8 mouse cellular contexts compared by ENCODE assay signal in the genomic region with DNA sequence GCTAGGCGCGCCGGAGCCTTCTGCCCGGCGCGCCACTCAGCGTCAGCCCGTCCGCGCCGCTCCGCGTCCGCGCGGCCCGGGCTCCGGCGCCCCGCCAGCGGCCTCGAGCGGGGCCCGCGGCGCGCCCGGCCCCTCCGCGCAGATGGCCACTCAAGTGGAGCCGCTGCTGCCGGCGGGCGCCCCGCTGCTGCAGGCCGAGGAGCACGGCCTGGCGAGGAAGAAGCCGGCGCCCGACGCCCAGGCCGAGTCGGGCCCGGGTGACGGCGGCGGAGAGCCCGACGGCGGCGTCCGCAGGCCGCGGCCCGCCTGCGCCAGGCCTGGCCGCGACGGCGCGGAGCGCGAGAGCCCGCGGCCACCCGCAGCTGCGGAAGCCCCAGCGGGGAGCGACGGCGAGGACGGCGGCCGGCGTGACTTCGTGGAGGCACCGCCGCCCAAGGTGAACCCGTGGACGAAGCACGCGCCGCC. TPM values are rescaled to one million over a fixed set of nuclear protein-coding genes. Genes with fewer than 3 reads are reported as not detected.
DNase-seq lines count a peak whose midpoint lies in the region; ATAC-seq and TF ChIP-seq lines count a peak whose summit lies in the region.

TSS of gene Larp1 (plus strand) at position 14 of the 465 bp plus-strand sequence.

- intact Hi-C loops in heart, adult 2 months (cut with DNase I): loop anchor here (5.0 kb wide), 1 partner anchor 207 kb away; the partner anchor contains the start of gene Sap30l

- peaks cover 48% of the 10 kb centered on the region for H3K79me3 ChIP-seq in C2C12 (ENCODE audit: low read depth)

- no peak for TF ChIP-seq CTCF in heart, adult 2 months (IDR thresholded peaks at IDR 0.05)
- TF ChIP-seq CTCF in C2C12 (IDR thresholded peaks at IDR 0.05; ENCODE audit: control insufficient read depth, insufficient read depth, insufficient read length): no peak

- H3K4me1 ChIP-seq in heart, adult 2 months (ENCODE audit: control insufficient read depth, insufficient read depth, low read length): peaks cover 5% of the 10 kb centered on the region
- H3K4me1 ChIP-seq in intestine, embryonic 15.5 days (replicated peaks): peaks cover 17% of the 10 kb centered on the region

- DNase-seq in heart, adult 2 months: peak; percentile 63 to 75
- DNase-seq in heart, adult 9 months (ENCODE audit: low spot score in 2 of 2): no peak
- DNase-seq in cerebellum, adult 8-10 months: peak; percentile 64
- DNase-seq in gastrocnemius, postnatal 25 days: no peak
- DNase-seq in retina, embryonic 14.5 days (ENCODE audit: low spot score): no peak

- peak within 1 kb of the TSS; percentile 99 for H3ac ChIP-seq in C2C12 (ENCODE audit: control insufficient read depth, insufficient read length, low read depth)

- H3K9me3 ChIP-seq in intestine, embryonic 15.5 days: no peaks in the 10 kb centered on the region

- H3K4me2 ChIP-seq in intestine, embryonic 15.5 days (replicated peaks): peak within 1 kb of the TSS; percentile 85

- H3K27ac ChIP-seq in heart, adult 2 months: peak within 1 kb of the TSS; percentile 86
- peak within 1 kb of the TSS; percentile 89 for H3K27ac ChIP-seq in intestine, embryonic 15.5 days

- peak within 1 kb of the TSS; percentile 89 for H3K9ac ChIP-seq in heart, adult 2 months (ENCODE audit: low read depth, low read length)
- H3K9ac ChIP-seq in intestine, embryonic 15.5 days: peak within 1 kb of the TSS; percentile 96

- TF ChIP-seq EP300 in heart, adult 2 months (IDR thresholded peaks at IDR 0.05; ENCODE audit: insufficient read depth, low read depth, low read length): no peak

- no peak for TF ChIP-seq POLR2A in heart, adult 2 months (IDR thresholded peaks at IDR 0.05; ENCODE audit: insufficient read depth, low read depth, low read length)

- no peaks in the 10 kb centered on the region for H3K27me3 ChIP-seq in heart, adult 2 months (ENCODE audit: control insufficient read depth, insufficient read depth, low read length)
- no peaks in the 10 kb centered on the region for H3K27me3 ChIP-seq in C2C12 (ENCODE audit: control insufficient read depth, insufficient read depth, insufficient read length)
- H3K27me3 ChIP-seq in intestine, embryonic 15.5 days (replicated peaks): no peaks in the 10 kb centered on the region

- ATAC-seq in intestine, embryonic 15.5 days: peak; percentile 68
- ATAC-seq in megakaryocyte, adult 5-6 weeks (ENCODE audit: poor library complexity, severe bottlenecking): no peak; the same call in 1 of the 2 replicates

- peak within 1 kb of the TSS; percentile 94 for H3K4me3 ChIP-seq in heart, adult 2 months
- H3K4me3 ChIP-seq in C2C12 (ENCODE audit: insufficient read depth, poor library complexity, severe bottlenecking): peak within 1 kb of the TSS; percentile 87
- peak within 1 kb of the TSS; percentile 99 for H3K4me3 ChIP-seq in intestine, embryonic 15.5 days (replicated peaks)

- H3K79me2 ChIP-seq in heart, adult 2 months (replicated peaks; ENCODE audit: control insufficient read depth, insufficient read depth, low read length): peaks cover 3% of the 10 kb centered on the region
- peaks cover 65% of the 10 kb centered on the region for H3K79me2 ChIP-seq in C2C12 (ENCODE audit: control insufficient read depth, insufficient read depth)

- peaks cover 5% of the 10 kb centered on the region for H3K36me3 ChIP-seq in heart, adult 2 months (ENCODE audit: control insufficient read depth, insufficient read depth, low read length)
- no peaks in the 10 kb centered on the region for H3K36me3 ChIP-seq in C2C12 (ENCODE audit: control insufficient read depth, insufficient read depth)
- H3K36me3 ChIP-seq in intestine, embryonic 15.5 days: no peaks in the 10 kb centered on the region

- 6% methylated on average over 54 of the region's 84 CpGs for WGBS in heart, adult 2 months
- WGBS in intestine, embryonic 15.5 days: under 1% methylated on average over 63 of the region's 84 CpGs

TF ChIP-seq in C2C12, 6 proteins besides CTCF, POLR2A, EP300 and RAD21:
- TF ChIP-seq CEBPB (IDR thresholded peaks at IDR 0.05; ENCODE audit: low read depth) (no peak), MYOD1 (IDR thresholded peaks at IDR 0.05; ENCODE audit: control insufficient read depth, insufficient read length, low read depth) (no peak), MAX (IDR thresholded peaks at IDR 0.05) (no peak), USF1 (IDR thresholded peaks at IDR 0.05; ENCODE audit: low read depth) (no peak), FOSL1 (IDR thresholded peaks at IDR 0.05; ENCODE audit: insufficient read depth, low read length, poor library complexity, severe bottlenecking) (no peak), MYOG (IDR thresholded peaks at IDR 0.05; ENCODE audit: control insufficient read depth, extremely low read depth, insufficient read length) (no peak)
TF ChIP-seq in C2C12: peak in this region for 0.

RNA-seq across cellular contexts. Expression of gene Larp1, which starts in this region (rescaled TPM):
- 10 to 100 TPM; 57.4 to 63.4 TPM for total RNA-seq in heart, adult 2 months (2021)
- 26.5 and 35.7 TPM in 2 replicates for polyA plus RNA-seq in heart, adult 2 months (2012; rRNA removed)
- polyA plus RNA-seq in C2C12 (2012; fragmentation: generic; extraction: Trizol): 59.4 TPM
- total RNA-seq in gastrocnemius, postnatal 25 days (2021): 10 to 100 TPM; 69.1 to 85.8 TPM
- polyA plus RNA-seq in intestine, embryonic 15.5 days (2015; fragmentation: Nextera tagmentation; extraction: Ambion mirVana): 21.1 and 23.5 TPM in 2 replicates
- total RNA-seq in megakaryocyte, adult 5-6 weeks (2015): 62.3 and 65.1 TPM in 2 replicates
- 29.8 and 38.1 TPM in 2 replicates for total RNA-seq in megakaryocyte, adult 5-6 weeks (2017)

Comparison
In these comparisons a context has a peak if more than half of its experiments do, and no peak if none do; other contexts are left out.
1. DNase-seq: peak in heart, adult 2 months (2 of 2) and cerebellum, adult 8-10 months (single experiment); none in heart, adult 9 months (0 of 2), gastrocnemius, postnatal 25 days (single experiment) and retina, embryonic 14.5 days (single experiment).
2. Peak in every context shown above with its lines, with median percentiles within 50 percentile points of each other: H3K4me3 ChIP-seq.